In genomic region chr12:69683537-69683936, GRCm38 (mm10) we compare ENCODE assay signal across 8 mouse cellular contexts. TPM values are rescaled to one million over a fixed set of nuclear protein-coding genes. Genes with fewer than 3 reads are reported as not detected.
DNase-seq lines count a peak whose midpoint lies in the region; ATAC-seq and TF ChIP-seq lines count a peak whose summit lies in the region.

No protein-coding gene starts in this region.

- H3K4me1 ChIP-seq in embryonic facial prominence, embryonic 14.5 days (ENCODE audit: control insufficient read depth, insufficient read depth, low read length) = peaks cover 16% of the 10 kb centered on the region
- H3K4me1 ChIP-seq in embryonic facial prominence, embryonic 10.5 days = peaks cover 14% of the 10 kb centered on the region

- no peaks in the 10 kb centered on the region for H3K9me3 ChIP-seq in embryonic facial prominence, embryonic 14.5 days (ENCODE audit: control insufficient read depth, low read length)
- no peaks in the 10 kb centered on the region for H3K9me3 ChIP-seq in embryonic facial prominence, embryonic 10.5 days

- H3K36me3 ChIP-seq in embryonic facial prominence, embryonic 14.5 days (ENCODE audit: control insufficient read depth, insufficient read depth, low read length) = no peaks in the 10 kb centered on the region
- no peaks in the 10 kb centered on the region for H3K36me3 ChIP-seq in embryonic facial prominence, embryonic 10.5 days (replicated peaks)
- H3K36me3 ChIP-seq in myocyte (ENCODE audit: control insufficient read depth, insufficient read depth) = no peaks in the 10 kb centered on the region

- peaks cover 26% of the 10 kb centered on the region for H3K79me2 ChIP-seq in myocyte (ENCODE audit: control insufficient read depth, insufficient read depth)

- no peak for ATAC-seq in embryonic facial prominence, embryonic 14.5 days (ENCODE audit: low read depth)
- ATAC-seq in erythroblast, adult 5-6 weeks (replicated peaks; ENCODE audit: low FRiP score, poor library complexity, severe bottlenecking) = peak; percentile 84

- no peak overlapping the region for H3K4me2 ChIP-seq in embryonic facial prominence, embryonic 14.5 days (ENCODE audit: low read depth, low read length)
- H3K4me2 ChIP-seq in myocyte (ENCODE audit: low read depth) = peak overlapping the region; percentile 97

- no peak overlapping the region for H3K27ac ChIP-seq in embryonic facial prominence, embryonic 14.5 days (replicated peaks; ENCODE audit: low read depth, low read length)
- H3K27ac ChIP-seq in embryonic facial prominence, embryonic 10.5 days (replicated peaks) = no peak overlapping the region

- H3ac ChIP-seq in myocyte (ENCODE audit: control insufficient read depth, insufficient read length) = no peak overlapping the region

- no peak overlapping the region for H3K9ac ChIP-seq in embryonic facial prominence, embryonic 14.5 days (ENCODE audit: low read depth, low read length)

- H3K4me3 ChIP-seq in embryonic facial prominence, embryonic 14.5 days (ENCODE audit: low read depth, low read length) = no peak overlapping the region
- no peak overlapping the region for H3K4me3 ChIP-seq in embryonic facial prominence, embryonic 10.5 days
- H3K4me3 ChIP-seq in myocyte = peak overlapping the region; percentile 61

- peak; percentile 73 for DNase-seq in embryonic facial prominence, embryonic 14.5 days (ENCODE audit: low spot score)
- DNase-seq in embryonic facial prominence, embryonic 10.5 days (ENCODE audit: low spot score) = no peak
- DNase-seq in adipocyte (ENCODE audit: low spot score) = peak; percentile 99
- DNase-seq in heart, postnatal 25 days (ENCODE audit: low spot score) = peak; percentile 73
- DNase-seq in left cerebral cortex, postnatal 4 days = peak; percentile 85
- DNase-seq in testis, postnatal 10 days (ENCODE audit: low spot score) = peak; percentile 77

- TF ChIP-seq POLR2A in myocyte (IDR thresholded peaks at IDR 0.05; ENCODE audit: insufficient read length, low read depth) = no peak

- intact Hi-C loops in heart, postnatal 25 days (cut with DNase I) = loop anchor here (5.0 kb wide), 2 partner anchors 36 to 321 kb away; no protein-coding TSS in a partner anchor
- intact Hi-C loops in left cerebral cortex, postnatal 4 days (cut with DNase I) = no loop called here

- H3K27me3 ChIP-seq in embryonic facial prominence, embryonic 14.5 days (replicated peaks; ENCODE audit: control insufficient read depth, insufficient read depth, low read length) = no peaks in the 10 kb centered on the region
- peaks cover 9% of the 10 kb centered on the region for H3K27me3 ChIP-seq in embryonic facial prominence, embryonic 10.5 days (replicated peaks; ENCODE audit: low read depth, poor library complexity, severe bottlenecking)
- no peaks in the 10 kb centered on the region for H3K27me3 ChIP-seq in myocyte (ENCODE audit: control insufficient read depth, insufficient read depth, insufficient read length)

- 50% methylated on average over 10 of the region's 10 CpGs for WGBS in embryonic facial prominence, embryonic 14.5 days
- 59% methylated on average over 10 of the region's 10 CpGs for WGBS in embryonic facial prominence, embryonic 10.5 days

TF ChIP-seq in myocyte, 11 proteins besides CTCF, POLR2A, EP300 and RAD21:
- no peak for TF ChIP-seq MYOG (IDR thresholded peaks at IDR 0.05; ENCODE audit: control insufficient read depth in 1 of 3, insufficient read depth in 1 of 3, insufficient read length in 2 of 3, low read depth in 2 of 3)
- TF ChIP-seq MAX (IDR thresholded peaks at IDR 0.05; ENCODE audit: low read depth) = no peak
- no peak for TF ChIP-seq TCF3 (IDR thresholded peaks at IDR 0.05; ENCODE audit: insufficient read length, low read depth)
- no peak for TF ChIP-seq REST (IDR thresholded peaks at IDR 0.05; ENCODE audit: insufficient read depth, insufficient read length)
- no peak for TF ChIP-seq TCF12 (IDR thresholded peaks at IDR 0.05; ENCODE audit: insufficient read depth, poor library complexity, severe bottlenecking)
- TF ChIP-seq USF1 (IDR thresholded peaks at IDR 0.05; ENCODE audit: low read depth) = no peak
- no peak for TF ChIP-seq CEBPB (IDR thresholded peaks at IDR 0.05; ENCODE audit: insufficient read depth, poor library complexity, severe bottlenecking)
- no peak for TF ChIP-seq E2F4 (IDR thresholded peaks at IDR 0.05; ENCODE audit: insufficient read depth)
- TF ChIP-seq SRF (IDR thresholded peaks at IDR 0.05; ENCODE audit: control insufficient read depth, insufficient read length, low read depth) = no peak

RNA-seq across cellular contexts. Expression of gene Sos2, which starts 1.9 kb away (rescaled TPM):
- 11.0 and 11.4 TPM in 2 replicates for polyA plus RNA-seq in embryonic facial prominence, embryonic 14.5 days (2014; fragmentation: Nextera tagmentation; extraction: Ambion mirVana)
- polyA plus RNA-seq in embryonic facial prominence, embryonic 10.5 days (2016; fragmentation: Nextera tagmentation; extraction: Ambion mirVana) = 8.6 and 9.7 TPM in 2 replicates
- 20.7 and 31.3 TPM in 2 replicates for total RNA-seq in erythroblast, adult 5-6 weeks (2015; ENCODE audit: low replicate concordance)
- 13.5 and 14.3 TPM in 2 replicates for total RNA-seq in erythroblast, adult 5-6 weeks (2017; ENCODE audit: low replicate concordance)
- total RNA-seq in heart, postnatal 25 days (2021) = 10 to 100 TPM; 34.9 to 40.3 TPM
- 10 to 100 TPM; 36.3 to 36.6 TPM for total RNA-seq in left cerebral cortex, postnatal 4 days (2021)
- 6.0 TPM for polyA plus RNA-seq in myocyte (2012; fragmentation: generic; extraction: Trizol)

RNA-seq across cellular contexts. Expression of gene L2hgdh, which starts 41.1 kb away (rescaled TPM):
- 21.2 and 21.8 TPM in 2 replicates for polyA plus RNA-seq in embryonic facial prominence, embryonic 14.5 days (2014; fragmentation: Nextera tagmentation; extraction: Ambion mirVana)
- polyA plus RNA-seq in embryonic facial prominence, embryonic 10.5 days (2016; fragmentation: Nextera tagmentation; extraction: Ambion mirVana) = 20.5 and 20.9 TPM in 2 replicates
- total RNA-seq in erythroblast, adult 5-6 weeks (2015; ENCODE audit: low replicate concordance) = 2.3 and 7.7 TPM in 2 replicates
- total RNA-seq in erythroblast, adult 5-6 weeks (2017; ENCODE audit: low replicate concordance) = 3.3 and 3.9 TPM in 2 replicates
- total RNA-seq in heart, postnatal 25 days (2021) = 10 to 100 TPM; 41.7 to 47.7 TPM
- 10 to 100 TPM in 1 of 2 experiments, 1 to 10 TPM in 1; 9.4 to 12.5 TPM for total RNA-seq in left cerebral cortex, postnatal 4 days (2021)
- 2.8 TPM for polyA plus RNA-seq in myocyte (2012; fragmentation: generic; extraction: Trizol)

RNA-seq across cellular contexts. Expression of gene Atp5s, which starts 41.2 kb away (rescaled TPM):
- polyA plus RNA-seq in embryonic facial prominence, embryonic 14.5 days (2014; fragmentation: Nextera tagmentation; extraction: Ambion mirVana) = 30.4 and 32.0 TPM in 2 replicates
- polyA plus RNA-seq in embryonic facial prominence, embryonic 10.5 days (2016; fragmentation: Nextera tagmentation; extraction: Ambion mirVana) = 23.8 and 24.4 TPM in 2 replicates
- 15.5 and 47.3 TPM in 2 replicates for total RNA-seq in erythroblast, adult 5-6 weeks (2015; ENCODE audit: low replicate concordance)
- 11.7 and 15.2 TPM in 2 replicates for total RNA-seq in erythroblast, adult 5-6 weeks (2017; ENCODE audit: low replicate concordance)
- total RNA-seq in heart, postnatal 25 days (2021) = 10 to 100 TPM; 27.6 to 28.3 TPM
- 10 to 100 TPM; 18.0 to 20.8 TPM for total RNA-seq in left cerebral cortex, postnatal 4 days (2021)
- 9.3 TPM for polyA plus RNA-seq in myocyte (2012; fragmentation: generic; extraction: Trizol)
